Comparison of ENCODE assay signal across 18 mouse cellular contexts in genomic region chr8:111810656-111811336, GRCm38 (mm10). TPM values are rescaled to one million over a fixed set of nuclear protein-coding genes. Genes with fewer than 3 reads are reported as not detected.
A peak's percentile ranks its signal among the peaks of the same experiment; 100 is the strongest.
DNase-seq lines count a peak whose midpoint lies in the region; ATAC-seq and TF ChIP-seq lines count a peak whose summit lies in the region.
"Had no signal": no experiment of that assay in that cellular context is flagged by ENCODE, and none has a peak within 500 bp of the region (broad histone marks: within the 10 kb centered on the region; RNA-seq: fewer than 3 reads in every experiment).

No protein-coding gene starts in this region.

- H3K36me3 ChIP-seq in intestine, postnatal 0 days (ENCODE audit: control insufficient read depth, insufficient read depth) = 0 out of 2 replicates have a peak, but pooled peaks cover 7% of the 10 kb centered on the region
- 0 out of 2 replicates have a peak, but pooled peaks cover 2% of the 10 kb centered on the region for H3K36me3 ChIP-seq in intestine, embryonic 16.5 days (ENCODE audit: control insufficient read depth, insufficient read depth, low read length)
- H3K36me3 ChIP-seq in kidney, embryonic 16.5 days (ENCODE audit: insufficient read depth, low read length) = peaks cover 9% of the 10 kb centered on the region; the same call in 1 of the 2 replicates
- H3K36me3 ChIP-seq: hindbrain, embryonic 15.5 days had no signal

- no peak overlapping the region for H3K4me2 ChIP-seq in intestine, postnatal 0 days (replicated peaks; ENCODE audit: low read depth)
- H3K4me2 ChIP-seq in intestine, embryonic 16.5 days (ENCODE audit: low read depth, low read length) = no peak overlapping the region
- no peak overlapping the region for H3K4me2 ChIP-seq in kidney, embryonic 16.5 days (replicated peaks; ENCODE audit: low read depth, low read length)
- H3K4me2 ChIP-seq: embryonic facial prominence, embryonic 15.5 days; forebrain, embryonic 12.5 days; hindbrain, embryonic 15.5 days had no signal

- TF ChIP-seq POLR2A in brain, embryonic 14.5 days (IDR thresholded peaks at IDR 0.05; ENCODE audit: borderline replicate concordance, extremely low read depth, insufficient read depth, insufficient read length, poor library complexity, severe bottlenecking) = no peak

- no peaks in the 10 kb centered on the region for H3K9me3 ChIP-seq in intestine, postnatal 0 days (ENCODE audit: control insufficient read depth)
- no peaks in the 10 kb centered on the region for H3K9me3 ChIP-seq in intestine, embryonic 16.5 days (ENCODE audit: control insufficient read depth, low read length)
- no peaks in the 10 kb centered on the region for H3K9me3 ChIP-seq in kidney, embryonic 16.5 days (ENCODE audit: low read length)
- H3K9me3 ChIP-seq: embryonic facial prominence, embryonic 15.5 days; forebrain, embryonic 12.5 days; hindbrain, embryonic 15.5 days had no signal

- peak; percentile 16 for DNase-seq in retina, postnatal 1 day
- no peak for DNase-seq in retina, embryonic 14.5 days (ENCODE audit: low spot score)
- DNase-seq in brain, embryonic 14.5 days (ENCODE audit: low read depth) = peak; percentile 32
- DNase-seq in urinary bladder, postnatal 14 days (ENCODE audit: low spot score) = no peak
- DNase-seq: cerebellum, adult 18-20 months; gastrocnemius, adult 2 months; heart, postnatal 14 days; kidney, adult 2 months; kidney, postnatal 4 days; layer of hippocampus, postnatal 36 days; thymus, postnatal 14 days had no signal

- no peak overlapping the region for H3K27ac ChIP-seq in intestine, postnatal 0 days (ENCODE audit: low read depth, low read length)
- no peak overlapping the region for H3K27ac ChIP-seq in intestine, embryonic 16.5 days (ENCODE audit: low read length)
- no peak overlapping the region for H3K27ac ChIP-seq in kidney, embryonic 16.5 days (ENCODE audit: low read length)
- H3K27ac ChIP-seq: embryonic facial prominence, embryonic 15.5 days; forebrain, embryonic 12.5 days; gastrocnemius, adult 2 months; hindbrain, embryonic 15.5 days had no signal

- no peak overlapping the region for H3K9ac ChIP-seq in intestine, postnatal 0 days (ENCODE audit: low read depth, low read length)
- no peak overlapping the region for H3K9ac ChIP-seq in intestine, embryonic 16.5 days (ENCODE audit: low read depth, low read length)
- no peak overlapping the region for H3K9ac ChIP-seq in kidney, embryonic 16.5 days (replicated peaks; ENCODE audit: low read length)
- H3K9ac ChIP-seq: embryonic facial prominence, embryonic 15.5 days; forebrain, embryonic 12.5 days; hindbrain, embryonic 15.5 days had no signal

- 0 out of 2 replicates have a peak, but pooled peaks have one; percentile 28 for ATAC-seq in intestine, postnatal 0 days
- no peak for ATAC-seq in intestine, embryonic 16.5 days
- ATAC-seq in kidney, embryonic 16.5 days (ENCODE audit: low FRiP score, low TSS enrichment) = no peak
- ATAC-seq: lung, postnatal 0 days had no signal

- WGBS in intestine, postnatal 0 days = 94% methylated on average over 2 of the region's 2 CpGs
- 84% methylated on average over 2 of the region's 2 CpGs for WGBS in intestine, embryonic 16.5 days
- WGBS in kidney, embryonic 16.5 days = 83% methylated on average over 2 of the region's 2 CpGs

- TF ChIP-seq CTCF in intestine, postnatal 0 days (IDR thresholded peaks at IDR 0.05; ENCODE audit: low read depth) = no peak
- TF ChIP-seq CTCF in brain, embryonic 14.5 days (IDR thresholded peaks at IDR 0.05; ENCODE audit: borderline replicate concordance, extremely low read depth, insufficient read depth, insufficient read length) = no peak

- no peak overlapping the region for H3K4me3 ChIP-seq in intestine, postnatal 0 days (ENCODE audit: low read depth, low read length)
- H3K4me3 ChIP-seq in intestine, embryonic 16.5 days (ENCODE audit: low read length) = no peak overlapping the region
- H3K4me3 ChIP-seq in kidney, embryonic 16.5 days (ENCODE audit: low read length) = no peak overlapping the region
- H3K4me3 ChIP-seq: embryonic facial prominence, embryonic 15.5 days; forebrain, embryonic 12.5 days; gastrocnemius, adult 2 months; hindbrain, embryonic 15.5 days had no signal

- H3K4me1 ChIP-seq in intestine, postnatal 0 days (replicated peaks; ENCODE audit: control insufficient read depth, insufficient read depth, low read length) = no peaks in the 10 kb centered on the region
- no peaks in the 10 kb centered on the region for H3K4me1 ChIP-seq in intestine, embryonic 16.5 days (ENCODE audit: control insufficient read depth, insufficient read depth, low read length)
- H3K4me1 ChIP-seq in kidney, embryonic 16.5 days (ENCODE audit: insufficient read depth, low read length) = no peaks in the 10 kb centered on the region
- H3K4me1 ChIP-seq: embryonic facial prominence, embryonic 15.5 days had no signal

- H3K27me3 ChIP-seq in intestine, postnatal 0 days (replicated peaks; ENCODE audit: control insufficient read depth, insufficient read depth, low read length) = no peaks in the 10 kb centered on the region
- H3K27me3 ChIP-seq in intestine, embryonic 16.5 days (replicated peaks; ENCODE audit: control insufficient read depth, insufficient read depth, low read length) = no peaks in the 10 kb centered on the region
- H3K27me3 ChIP-seq in kidney, embryonic 16.5 days (ENCODE audit: insufficient read depth, low read length) = no peaks in the 10 kb centered on the region
- H3K27me3 ChIP-seq: embryonic facial prominence, embryonic 15.5 days; forebrain, embryonic 12.5 days; hindbrain, embryonic 15.5 days had no signal

RNA-seq across cellular contexts. Expression of gene Cfdp1, which starts 43.3 kb away (rescaled TPM):
- polyA plus RNA-seq in intestine, postnatal 0 days (2015; fragmentation: Nextera tagmentation; extraction: Ambion mirVana) = 87.2 and 89.5 TPM in 2 replicates
- polyA plus RNA-seq in intestine, embryonic 16.5 days (2015; fragmentation: Nextera tagmentation; extraction: Ambion mirVana) = 156 and 179 TPM in 2 replicates
- polyA plus RNA-seq in brain, embryonic 14.5 days (2012; rRNA removed) = 65.0 and 97.6 TPM in 2 replicates
- polyA plus RNA-seq in kidney, embryonic 16.5 days (2015; fragmentation: Nextera tagmentation; extraction: Ambion mirVana) = 220 and 232 TPM in 2 replicates

Comparison
In these comparisons a context has a peak if more than half of its experiments do, and no peak if none do; other contexts are left out.
1. DNase-seq: peak in retina, postnatal 1 day (single experiment) and brain, embryonic 14.5 days (single experiment); none in retina, embryonic 14.5 days (single experiment) and urinary bladder, postnatal 14 days (single experiment).